Mouse (Mus musculus) induced T-regulatory cell, adult 2 months (primary cell): ENCODE data around the gene Kng1.

Experiments used
- DNase-seq: peaks from one replicate; pipeline ENCODE4 v3.0.0-alpha.2; 2012; ENCODE audit warnings: low read depth

Gene Kng1

GRCm38 (mm10) chr16:23114339-23115171 lies 56.9 kb downstream of the Kng1 start:
- DNase-seq: peak; percentile 39

DNA sequence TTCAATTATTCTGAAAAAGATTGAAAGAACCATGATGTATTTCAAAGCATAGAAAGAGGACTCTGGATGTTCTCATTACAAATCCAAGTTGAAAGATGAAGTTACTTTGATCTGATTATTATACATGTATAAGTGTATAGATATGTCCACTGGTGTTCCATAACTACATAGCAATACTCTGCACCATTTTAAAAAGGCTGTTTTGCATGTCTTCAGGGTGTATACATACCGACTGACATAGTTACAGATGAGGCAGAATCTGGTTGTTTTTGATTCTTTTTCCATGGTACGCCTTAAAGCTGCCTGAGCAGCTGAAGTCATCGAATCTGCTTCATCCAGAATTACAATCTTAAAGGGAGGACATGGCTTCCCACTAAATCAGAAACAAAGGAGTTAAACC lies 57.8 kb downstream of the Kng1 start:
- DNase-seq: no peak

GRCm38 (mm10) chr16:23117173-23117572 lies 59.5 kb downstream of the Kng1 start:
- DNase-seq: no peak

- DNase-seq: no peak
Observed at GRCm38 (mm10) chr16:23122446-23122845, 64.8 kb downstream of the Kng1 start.

- DNase-seq: no peak
Observed at GRCm38 (mm10) chr16:23123104-23123503, 65.4 kb downstream of the Kng1 start.

DNA sequence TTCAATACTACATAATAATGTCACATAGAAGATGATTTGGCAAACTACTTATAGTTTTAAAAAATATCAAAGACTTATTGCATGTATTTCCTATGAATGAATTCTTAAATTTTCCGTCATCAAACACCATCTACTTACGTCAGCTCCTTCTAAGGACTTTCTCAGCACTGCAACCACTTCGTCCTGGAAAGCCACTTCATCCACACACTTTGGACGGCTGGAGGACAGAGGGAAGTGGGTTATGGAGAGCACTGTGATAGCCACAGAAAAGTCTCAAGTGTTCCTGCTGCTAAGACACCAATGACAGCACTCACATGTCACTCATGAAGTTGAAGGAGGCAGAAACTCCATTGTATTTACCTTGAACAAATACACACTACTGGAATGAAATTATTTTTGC lies 66.7 kb downstream of the Kng1 start:
- no peak for DNase-seq

GRCm38 (mm10) chr16:23127311-23127672 lies 69.6 kb downstream of the Kng1 start:
- no peak for DNase-seq

- peak; percentile 95 for DNase-seq
Observed at GRCm38 (mm10) chr16:23127673-23128375, 70.2 kb downstream of the Kng1 start, which contains the start of gene Rfc4. Rfc4 (minus strand) TSS chr16:23127737.

GRCm38 (mm10) chr16:23130303-23130702 lies 72.6 kb downstream of the Kng1 start:
- DNase-seq: no peak
